Mouse (Mus musculus) liver, embryonic 14.5 days (tissue): ENCODE measurements around the gene Bud13. TPM values are rescaled to one million over a fixed set of nuclear protein-coding genes. Genes with fewer than 3 reads are reported as not detected.

Source experiments
- ATAC-seq: fragments of 200-750 bp; cut with Nextera tagmentation; 2 replicates; pipeline ENCODE4 v1.8.0; 2017; ENCODE audit warnings: moderate number of reproducible peaks, mild to moderate bottlenecking, moderate library complexity; ENCODE audit not compliant: insufficient read depth
- DNase-seq, 3 experiments: peaks; one replicate each; pipeline ENCODE4 v3.0.0-alpha.2; 2012 to 2013; ENCODE audit warnings: low read depth in 3 of 3, low spot score in 3 of 3
- H3K27ac ChIP-seq: fragments of 300-500 bp; sonication (generic); 2 replicates; pipeline ENCODE4 v1.5.1; 2014; ENCODE audit warnings: moderate library complexity, mild to moderate bottlenecking, control low read depth, inconsistent platforms
- H3K27me3 ChIP-seq: fragments of 300-500 bp; sonication (generic); 2 replicates; pipeline ENCODE4 v1.6.1; 2014; ENCODE audit warnings: mild to moderate bottlenecking, low read length, moderate library complexity; ENCODE audit not compliant: control insufficient read depth, insufficient read depth
- H3K36me3 ChIP-seq: fragments of 300-500 bp; sonication (generic); replicated peaks from 2 replicates; pipeline ENCODE4 v1.6.1; 2014; ENCODE audit warnings: low read depth; ENCODE audit not compliant: control insufficient read depth, insufficient read depth
- H3K4me1 ChIP-seq, 2 experiments: fragments of 200-500 bp in 1 of 2; fragments of 300-500 bp in 1 of 2; sonication (generic) in 1 of 2; replicated peaks; 2 replicates each; pipeline ENCODE4 v1.6.1; 2012 to 2014; ENCODE audit warnings: antibody characterized with exemption in 1 of 2, inconsistent platforms in 1 of 2, low read length in 1 of 2; ENCODE audit not compliant: control insufficient read depth in 2 of 2, insufficient read depth in 2 of 2
- H3K4me2 ChIP-seq: fragments of 300-500 bp; sonication (generic); 2 replicates; pipeline ENCODE4 v1.6.1; 2014; ENCODE audit warnings: low read depth, mild to moderate bottlenecking, control low read depth, moderate library complexity
- H3K4me3 ChIP-seq, 2 experiments: fragments of 200-500 bp in 1 of 2; fragments of 300-500 bp in 1 of 2; sonication (generic) in 1 of 2; 2 replicates each; pipeline ENCODE4 v1.5.1; 2012 to 2014; ENCODE audit warnings: low read depth in 2 of 2, low read length in 2 of 2, mild to moderate bottlenecking in 2 of 2, control low read depth in 1 of 2, inconsistent platforms in 1 of 2, moderate library complexity in 1 of 2; ENCODE audit not compliant: insufficient read depth in 1 of 2
- H3K9ac ChIP-seq: fragments of 300-500 bp; sonication (generic); replicated peaks from 2 replicates; pipeline ENCODE4 v1.6.1; 2014; ENCODE audit warnings: mild to moderate bottlenecking, control low read depth, moderate library complexity
- H3K9me3 ChIP-seq: fragments of 300-500 bp; sonication (generic); 2 replicates; pipeline ENCODE4 v1.6.1; 2016; ENCODE audit warnings: low read length, mixed read lengths; ENCODE audit not compliant: control insufficient read depth
- CTCF ChIP-seq: IDR thresholded peaks from 2 replicates; pipeline ENCODE4 v1.5.1; 2016; ENCODE audit warnings: antibody characterized with exemption, low read depth, control low read depth
- EP300 ChIP-seq: IDR thresholded peaks from 2 replicates; pipeline ENCODE4 v1.6.1; 2016; ENCODE audit warnings: antibody characterized with exemption, low read depth
- WGBS: fragments of 180-500 bp; shearing (Covaris S2); extraction: QIAGEN DNeasy Blood & Tissue Kit; methylation state at CpG from one replicate; pipeline ENCODE4 v1.1.7; 2014; ENCODE audit not compliant: insufficient replicate concordance; 5-methylcytosine and 5-hydroxymethylcytosine counted together
- polyA plus RNA-seq, 2 experiments: library from polyadenylated mRNA; depleted of rRNA in 1 of 2; stranded (reverse) in 1 of 2; unstranded in 1 of 2; fragments of >200 nt; fragmentation: Nextera tagmentation in 1 of 2; extraction: Ambion mirVana in 1 of 2; gene quantifications; 2 replicates each; pipeline versions ENCODE4 v1.2.1 to v1.2.3; 2012 to 2014

Gene Bud13
- polyA plus RNA-seq, 2 experiments: 4.5 to 5.5 TPM

DNA sequence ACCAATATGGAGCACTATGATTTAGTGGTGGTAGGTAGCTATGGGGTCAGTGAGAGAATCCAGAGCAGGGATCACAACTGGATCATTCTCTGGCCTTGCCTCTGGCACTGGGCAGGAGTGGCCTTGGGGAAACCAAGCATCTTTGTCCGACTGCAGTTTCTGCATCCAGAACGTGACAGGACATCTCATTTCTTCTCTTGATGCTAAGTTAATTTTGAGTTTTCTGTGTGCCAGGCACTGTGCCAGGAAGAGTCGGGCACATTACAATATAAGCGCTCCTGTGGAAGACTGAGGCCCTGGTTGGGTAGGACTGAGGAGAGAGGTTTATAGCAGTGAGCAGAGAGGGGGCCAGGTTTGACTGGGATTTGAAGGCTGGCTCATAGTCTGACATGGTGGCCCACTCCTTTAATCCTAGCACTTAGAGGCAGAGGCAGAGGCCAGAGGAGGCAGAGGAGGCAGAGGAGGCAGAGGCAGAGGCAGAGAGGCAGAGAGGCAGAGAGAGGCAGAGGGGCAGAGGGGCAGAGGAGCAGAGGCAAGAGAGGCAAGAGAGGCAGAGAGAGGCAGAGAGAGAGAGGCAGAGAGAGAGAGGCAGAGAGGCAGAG is 56.3 kb downstream of the Bud13 start:
- Histone ChIP-seq H3K27me3 (no peaks in the 10 kb centered on the region), H3K4me3 (no peak overlapping the region), H3K27ac (no peak overlapping the region), H3K4me2 (no peak overlapping the region), H3K9ac (no peak overlapping the region), H3K36me3 (no peaks in the 10 kb centered on the region), H3K4me1 (no peaks in the 10 kb centered on the region), H3K9me3 (no peaks in the 10 kb centered on the region)
- 63% methylated on average over 4 of the region's 4 CpGs for WGBS
- no peak for ATAC-seq
- TF ChIP-seq EP300 (no peak), CTCF (no peak)
- DNase-seq: no peak

DNA sequence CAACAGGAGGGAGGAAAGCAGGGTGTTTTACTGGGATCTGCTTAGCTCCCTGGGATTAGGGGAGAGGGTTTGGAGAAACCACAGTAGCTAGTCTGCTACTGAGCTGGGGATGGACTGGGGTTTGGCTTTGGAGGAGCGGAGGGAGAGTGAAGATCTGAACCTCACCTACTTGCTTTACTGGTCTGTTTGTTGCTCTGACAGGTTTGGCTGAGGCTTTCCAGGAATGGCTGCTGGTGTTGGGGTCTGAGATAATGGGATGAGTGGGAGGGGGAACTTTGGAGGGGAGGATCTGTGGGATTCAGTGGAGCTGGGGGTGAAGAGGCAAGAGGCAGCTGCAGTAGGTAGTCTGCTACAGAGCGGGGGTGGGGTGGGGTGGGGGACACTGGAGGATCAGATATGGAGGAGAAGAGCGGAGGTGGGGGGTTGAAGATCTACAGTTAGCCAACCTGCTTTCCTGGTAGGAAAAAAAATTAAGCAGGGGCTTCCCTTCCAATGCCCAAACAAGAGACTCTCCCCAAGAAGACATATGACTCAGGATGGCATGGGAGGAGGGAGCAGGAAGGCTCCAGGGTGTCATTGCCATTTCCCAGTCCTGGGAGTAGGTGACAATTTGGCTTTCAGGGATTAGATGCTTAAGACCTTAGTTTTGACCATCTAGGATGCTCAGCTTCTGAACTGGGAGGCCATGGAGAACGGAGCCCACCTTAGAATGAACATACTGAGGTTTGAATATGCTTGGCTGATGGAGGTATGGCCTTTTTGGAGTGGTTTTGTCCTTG is 63.3 kb downstream of the Bud13 start:
- Histone ChIP-seq H3K4me3 (no peak overlapping the region), H3K36me3 (no peaks in the 10 kb centered on the region), H3K9ac (no peak overlapping the region), H3K4me2 (no peak overlapping the region), H3K9me3 (no peaks in the 10 kb centered on the region), H3K27ac (no peak overlapping the region), H3K27me3 (no peaks in the 10 kb centered on the region; the same call in 1 of the 2 replicates), H3K4me1 (no peaks in the 10 kb centered on the region)
- 46% methylated on average over 4 of the region's 4 CpGs for WGBS
- no peak for ATAC-seq
- DNase-seq: no peak
- TF ChIP-seq CTCF (no peak), EP300 (no peak)

Other genes starting within 250 kb of the Bud13 start
- 874 and 1,404 TPM in 2 replicates for gene Apoa1, start 54.4 kb upstream of the Bud13 start, polyA plus RNA-seq (2012; rRNA removed)
- gene Apoa1, start 54.4 kb upstream of the Bud13 start, polyA plus RNA-seq (2014; fragmentation: Nextera tagmentation; extraction: Ambion mirVana): 3,278 and 3,386 TPM in 2 replicates
- 2.7 and 3.4 TPM in 2 replicates for gene Apoc3, start 47.4 kb upstream of the Bud13 start, polyA plus RNA-seq (2012; rRNA removed)
- gene Apoc3, start 47.4 kb upstream of the Bud13 start, polyA plus RNA-seq (2014; fragmentation: Nextera tagmentation; extraction: Ambion mirVana): 4.1 and 5.8 TPM in 2 replicates
- 0.02 TPM in 1 of 2 replicates, not detected in the other for gene Apoa4, start 42.3 kb upstream of the Bud13 start, polyA plus RNA-seq (2012; rRNA removed)
- gene Apoa4, start 42.3 kb upstream of the Bud13 start, polyA plus RNA-seq (2014; fragmentation: Nextera tagmentation; extraction: Ambion mirVana): not detected in 2 replicates
- gene Apoa5, start 14.4 kb upstream of the Bud13 start, polyA plus RNA-seq (2012; rRNA removed): 0.47 and 0.54 TPM in 2 replicates
- gene Apoa5, start 14.4 kb upstream of the Bud13 start, polyA plus RNA-seq (2014; fragmentation: Nextera tagmentation; extraction: Ambion mirVana): 1.1 and 1.2 TPM in 2 replicates
- 11.5 and 16.4 TPM in 2 replicates for gene Zpr1, start 9.9 kb upstream of the Bud13 start, polyA plus RNA-seq (2012; rRNA removed)
- gene Zpr1, start 9.9 kb upstream of the Bud13 start, polyA plus RNA-seq (2014; fragmentation: Nextera tagmentation; extraction: Ambion mirVana): 28.1 and 28.6 TPM in 2 replicates
- gene 4931429L15Rik, start 37.0 kb downstream of the Bud13 start, polyA plus RNA-seq (2012; rRNA removed): not detected in 2 replicates
- not detected in 2 replicates for gene 4931429L15Rik, start 37.0 kb downstream of the Bud13 start, polyA plus RNA-seq (2014; fragmentation: Nextera tagmentation; extraction: Ambion mirVana)